Mouse (Mus musculus) MEL-GATA-1-ER (cell line): Measurements from ENCODE around the gene 4933430I17Rik.
"Not testable (repeated sequence)": the region's sequence is repeated elsewhere in the genome, so short reads cannot be mapped to it uniquely, and the experiment has no call there.

Source experiments
- DNase-seq: peaks from one replicate; pipeline ENCODE4 v3.0.0-alpha.2; 2012; ENCODE audit warnings: low read depth; ENCODE audit errors: extremely low read depth

4933430I17Rik gene

GRCm38 (mm10) chr4:62524651-62525488 is at the start of gene 4933430I17Rik, which contains the start of gene Pole3:
Gene 4933430I17Rik, plus strand, starts transcription at chr4:62525369.
Gene Pole3, minus strand, starts transcription at chr4:62525068.
- peak; percentile 94 for DNase-seq

- DNase-seq = no peak
Measured at GRCm38 (mm10) chr4:62475793-62476192, 49.4 kb upstream of the 4933430I17Rik start.

- no peak for DNase-seq
Measured at GRCm38 (mm10) chr4:62477542-62478244, 47.5 kb upstream of the 4933430I17Rik start.

GRCm38 (mm10) chr4:62479593-62479936 is 45.6 kb upstream of the 4933430I17Rik start:
- DNase-seq = not testable (repeated sequence)

- no peak for DNase-seq
Measured at GRCm38 (mm10) chr4:62479937-62480708, 45.0 kb upstream of the 4933430I17Rik start, which contains the start of gene Bspry. Gene Bspry, plus strand, starts transcription at chr4:62480053.

GRCm38 (mm10) chr4:62480709-62481605 is 44.2 kb upstream of the 4933430I17Rik start:
- no peak for DNase-seq

GRCm38 (mm10) chr4:62484928-62485327 is 40.2 kb upstream of the 4933430I17Rik start:
- no peak for DNase-seq

- DNase-seq = no peak
Measured at GRCm38 (mm10) chr4:62485450-62486161, 39.6 kb upstream of the 4933430I17Rik start.

- no peak for DNase-seq
Measured at GRCm38 (mm10) chr4:62486162-62486696, 38.9 kb upstream of the 4933430I17Rik start.

- DNase-seq = no peak
Measured at GRCm38 (mm10) chr4:62487172-62487571, 38.0 kb upstream of the 4933430I17Rik start.

GRCm38 (mm10) chr4:62487914-62488313 is 37.3 kb upstream of the 4933430I17Rik start:
- no peak for DNase-seq

- no peak for DNase-seq
Measured at GRCm38 (mm10) chr4:62492682-62493081, 32.5 kb upstream of the 4933430I17Rik start.

- no peak for DNase-seq
Measured at GRCm38 (mm10) chr4:62494230-62494629, 30.9 kb upstream of the 4933430I17Rik start.

GRCm38 (mm10) chr4:62495946-62496345 is 29.2 kb upstream of the 4933430I17Rik start:
- DNase-seq = no peak

GRCm38 (mm10) chr4:62496815-62497214 is 28.4 kb upstream of the 4933430I17Rik start:
- no peak for DNase-seq

GRCm38 (mm10) chr4:62500799-62501198 is 24.4 kb upstream of the 4933430I17Rik start:
- no peak for DNase-seq

- no peak for DNase-seq
Measured at GRCm38 (mm10) chr4:62501534-62501933, 23.6 kb upstream of the 4933430I17Rik start.

- peak; percentile 86 for DNase-seq
Measured at GRCm38 (mm10) chr4:62501964-62502732, 23.0 kb upstream of the 4933430I17Rik start.

GRCm38 (mm10) chr4:62502969-62503368 is 22.2 kb upstream of the 4933430I17Rik start:
- DNase-seq = no peak
